Comparison of ENCODE assay signal across 8 mouse cellular contexts in the genomic region with DNA sequence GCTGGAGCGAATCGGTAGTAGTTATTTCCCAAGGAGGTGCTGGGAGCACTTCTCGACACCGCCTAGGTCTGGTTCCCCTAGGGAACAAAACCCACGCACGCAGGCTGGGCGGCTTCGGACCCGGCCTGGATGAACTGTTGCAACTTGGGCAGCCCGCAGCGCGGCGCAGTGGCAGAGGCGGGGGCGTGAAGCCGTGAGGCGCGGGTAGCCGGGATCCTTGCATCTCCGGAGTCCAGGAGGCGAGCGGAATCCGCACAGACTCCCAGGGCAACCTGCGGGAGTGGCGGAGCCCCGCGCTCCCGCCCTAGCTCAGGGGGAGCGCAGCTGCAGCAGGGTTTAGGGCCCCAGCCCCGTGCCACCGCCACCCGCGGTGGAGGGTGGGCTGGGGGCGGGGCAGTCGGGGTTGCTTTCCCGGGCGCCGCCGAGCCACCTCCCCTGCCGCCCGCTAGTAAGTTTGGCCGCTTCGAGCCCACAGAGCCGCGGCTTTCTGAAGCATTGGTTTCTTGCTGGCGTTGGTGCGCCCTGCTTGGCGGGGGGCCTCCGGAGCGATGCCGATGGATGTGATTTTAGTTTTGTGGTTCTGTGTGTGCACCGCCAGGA. TPM values are rescaled to one million over a fixed set of nuclear protein-coding genes. Genes with fewer than 3 reads are reported as not detected.
DNase-seq lines count a peak whose midpoint lies in the region; ATAC-seq and TF ChIP-seq lines count a peak whose summit lies in the region.

A gene (plus strand): TSS at position 24 of the 600 bp plus-strand sequence.

- H3K9ac ChIP-seq in heart, embryonic 14.5 days (ENCODE audit: low read length): peak within 1 kb of the TSS; percentile 44; the same call in 1 of the 2 replicates
- H3K9ac ChIP-seq in forebrain, embryonic 16.5 days (replicated peaks; ENCODE audit: low read depth, low read length): peak within 1 kb of the TSS; percentile 57

- 2% methylated on average over 52 of the region's 52 CpGs for WGBS in heart, embryonic 14.5 days
- under 1% methylated on average over 52 of the region's 52 CpGs for WGBS in forebrain, embryonic 16.5 days
- WGBS in olfactory bulb, adult 2 months: under 1% methylated on average over 52 of the region's 52 CpGs

- peaks cover 79% of the 10 kb centered on the region for H3K27me3 ChIP-seq in heart, embryonic 14.5 days (ENCODE audit: control insufficient read depth, insufficient read depth, low read length)
- peaks cover 50% of the 10 kb centered on the region for H3K27me3 ChIP-seq in forebrain, embryonic 16.5 days (replicated peaks; ENCODE audit: control insufficient read depth, insufficient read depth, low read length)

- peaks cover 0 to 5% of the 10 kb centered on the region in 2 experiments; a peak in 3 of 4 replicates for H3K4me1 ChIP-seq in heart, embryonic 14.5 days (ENCODE audit: control insufficient read depth in 2 of 2, insufficient read depth in 2 of 2, low read length in 2 of 2)
- peaks cover 15% of the 10 kb centered on the region for H3K4me1 ChIP-seq in forebrain, embryonic 16.5 days (replicated peaks; ENCODE audit: control insufficient read depth, insufficient read depth, low read length)
- peaks cover 11% of the 10 kb centered on the region for H3K4me1 ChIP-seq in olfactory bulb, adult 2 months (ENCODE audit: control insufficient read depth, insufficient read depth, low read length)

- DNase-seq in heart, adult 8-10 months (ENCODE audit: low spot score): no peak
- peak; percentile 40 for DNase-seq in WW6 (ENCODE audit: low read depth, low spot score)
- DNase-seq in left cerebral cortex, postnatal 4 days: peak; percentile 21
- DNase-seq in ovary, adult 18-20 months (ENCODE audit: low spot score): no peak
- DNase-seq in adrenal gland, postnatal 10 days: no peak

- no peak for TF ChIP-seq POLR2A in olfactory bulb, adult 2 months (IDR thresholded peaks at IDR 0.05; ENCODE audit: insufficient read depth, low read depth, low read length)

- peak within 1 kb of the TSS; percentile 40 to 53 for H3K4me3 ChIP-seq in heart, embryonic 14.5 days (ENCODE audit: control insufficient read depth in 1 of 2, insufficient read depth in 1 of 2, low read depth in 1 of 2, low read length in 2 of 2)
- H3K4me3 ChIP-seq in forebrain, embryonic 16.5 days (replicated peaks; ENCODE audit: low read length): peak within 1 kb of the TSS; percentile 56
- peak within 1 kb of the TSS; percentile 61 for H3K4me3 ChIP-seq in olfactory bulb, adult 2 months (ENCODE audit: insufficient read depth, low read depth, low read length)

- H3K36me3 ChIP-seq in heart, embryonic 14.5 days (ENCODE audit: control insufficient read depth, insufficient read depth, low read length): no peaks in the 10 kb centered on the region
- no peaks in the 10 kb centered on the region for H3K36me3 ChIP-seq in forebrain, embryonic 16.5 days (ENCODE audit: control insufficient read depth, insufficient read depth)

- H3K9me3 ChIP-seq in heart, embryonic 14.5 days (ENCODE audit: control insufficient read depth, low read length): no peaks in the 10 kb centered on the region
- H3K9me3 ChIP-seq in forebrain, embryonic 16.5 days (ENCODE audit: control insufficient read depth, low read length): no peaks in the 10 kb centered on the region

- ATAC-seq in heart, embryonic 14.5 days (ENCODE audit: insufficient number of reproducible peaks, insufficient read depth, low FRiP score, low read depth): no peak
- peak; percentile 69 for ATAC-seq in forebrain, embryonic 16.5 days

- H3K4me2 ChIP-seq in heart, embryonic 14.5 days (ENCODE audit: low read length): peak within 1 kb of the TSS; percentile 90
- peak within 1 kb of the TSS; percentile 92 for H3K4me2 ChIP-seq in forebrain, embryonic 16.5 days (ENCODE audit: low read length)

- intact Hi-C loops in left cerebral cortex, postnatal 4 days (cut with DNase I): loop anchor here (10.0 kb wide), 1 partner anchor 280 kb away; no protein-coding TSS in a partner anchor

- no peak for TF ChIP-seq CTCF in olfactory bulb, adult 2 months (IDR thresholded peaks at IDR 0.05; ENCODE audit: insufficient read depth, low read depth, low read length)

- no peak within 1 kb of the TSS for H3K27ac ChIP-seq in heart, embryonic 14.5 days (replicated peaks in 1 of 2; ENCODE audit: control insufficient read depth in 1 of 2, insufficient read depth in 1 of 2, low read depth in 2 of 2, low read length in 2 of 2)
- H3K27ac ChIP-seq in forebrain, embryonic 16.5 days (ENCODE audit: low read length): peak within 1 kb of the TSS; percentile 9; the same call in 1 of the 2 replicates
- H3K27ac ChIP-seq in olfactory bulb, adult 2 months (ENCODE audit: insufficient read depth, low read depth, low read length): peak within 1 kb of the TSS; percentile 33; the same call in 1 of the 2 replicates

RNA-seq across cellular contexts. Expression of the gene that starts here (rescaled TPM):
- polyA plus RNA-seq in heart, embryonic 14.5 days (2014; fragmentation: Nextera tagmentation; extraction: Ambion mirVana): 0.53 and 0.61 TPM in 2 replicates
- total RNA-seq in heart, adult 8-10 months (2022): under 1 TPM in 1 of 4 experiments, not detected in 3; 0.09 TPM
- 11.0 and 14.2 TPM in 2 replicates for polyA plus RNA-seq in forebrain, embryonic 16.5 days (2015; fragmentation: Nextera tagmentation; extraction: Ambion mirVana)
- 10 to 100 TPM; 34.0 to 43.3 TPM for total RNA-seq in left cerebral cortex, postnatal 4 days (2021)
- polyA plus RNA-seq in olfactory bulb, adult 2 months (2012; ENCODE audit: insufficient read depth, insufficient read length, low replicate concordance, missing spikeins): not detected in 2 replicates
- under 1 TPM; 0.90 to 0.91 TPM for total RNA-seq in adrenal gland, postnatal 10 days (2021)

Comparison
In these comparisons a context has a peak if more than half of its experiments do, and no peak if none do; other contexts are left out.
1. RNA of the gene that starts here (total RNA-seq): 34.0 to 43.3 TPM in left cerebral cortex, postnatal 4 days; 0.90 to 0.91 TPM in adrenal gland, postnatal 10 days and 0.09 TPM in heart, adult 8-10 months; every median in the first group is over 10 times any median in the second.
2. H3K27ac ChIP-seq: peak in forebrain, embryonic 16.5 days (single experiment) and olfactory bulb, adult 2 months (single experiment); none in heart, embryonic 14.5 days (0 of 2).
3. DNase-seq: peak in WW6 (single experiment) and left cerebral cortex, postnatal 4 days (single experiment); none in heart, adult 8-10 months (single experiment), ovary, adult 18-20 months (single experiment) and adrenal gland, postnatal 10 days (single experiment).
4. Peak in every context shown above with its lines, with median percentiles within 50 percentile points of each other: H3K4me3 ChIP-seq.